Mouse (Mus musculus) cortical plate, adult 2 months (tissue): ENCODE data around the gene Leng8. TPM values are rescaled to one million over a fixed set of nuclear protein-coding genes. Genes with fewer than 3 reads are reported as not detected.

Experiments
- H3K27ac ChIP-seq: fragments of 200-500 bp; 2 replicates; pipeline ENCODE4 v1.5.1; 2012; ENCODE audit warnings: low read length, control low read depth, inconsistent platforms; ENCODE audit not compliant: insufficient read depth
- H3K4me1 ChIP-seq: fragments of 200-500 bp; 2 replicates; pipeline ENCODE4 v1.6.1; 2011; ENCODE audit warnings: low read length; ENCODE audit not compliant: control insufficient read depth, insufficient read depth
- H3K4me3 ChIP-seq: fragments of 200-500 bp; 2 replicates; pipeline ENCODE4 v1.5.1; 2011; ENCODE audit warnings: mild to moderate bottlenecking, low read length, control low read depth; ENCODE audit not compliant: insufficient read depth
- CTCF ChIP-seq: fragments of 200-500 bp; IDR thresholded peaks from 2 replicates; pipeline ENCODE4 v1.5.1; 2011; ENCODE audit warnings: mild to moderate bottlenecking, control low read depth, low read length; ENCODE audit not compliant: insufficient read depth; ENCODE audit errors: extremely low read depth
- POLR2A ChIP-seq: fragments of 200-500 bp; IDR thresholded peaks from 2 replicates; pipeline ENCODE4 v1.6.1; 2011; ENCODE audit warnings: mild to moderate bottlenecking, low read length, control low read depth; ENCODE audit not compliant: insufficient read depth; ENCODE audit errors: extremely low read depth
- polyA plus RNA-seq: library from polyadenylated mRNA; depleted of rRNA; stranded (reverse); fragments of >200 nt; gene quantifications from 2 replicates; pipeline ENCODE4 v1.2.3, GENCODE M21; 2012

The Leng8 gene
- polyA plus RNA-seq, 1 experiment: 481 TPM

- Histone ChIP-seq H3K27ac (no peak overlapping the region), H3K4me3 (no peak overlapping the region), H3K4me1 (peaks cover 4% of the 10 kb centered on the region)
- TF ChIP-seq CTCF (no peak), POLR2A (no peak)
Observed at GRCm38 (mm10) chr7:4117050-4117814, 19.6 kb upstream of the Leng8 start.

GRCm38 (mm10) chr7:4119344-4119902, 17.4 kb upstream of the Leng8 start, which contains the start of gene Ttyh1:
Gene Ttyh1, plus strand, starts transcription at chr7:4119408.
- TF ChIP-seq POLR2A (no peak), CTCF (peak; percentile 60)
- H3K27ac ChIP-seq: peak within 1 kb of the TSS; percentile 100
- peaks cover 8% of the 10 kb centered on the region for H3K4me1 ChIP-seq
- H3K4me3 ChIP-seq: peak within 1 kb of the TSS; percentile 66

- TF ChIP-seq POLR2A (peak; percentile 61; the same call in 1 of the 2 replicates), CTCF (no peak)
- H3K27ac ChIP-seq: peak overlapping the region; percentile 100
- H3K4me3 ChIP-seq: peak overlapping the region; percentile 66
- peaks cover 13% of the 10 kb centered on the region for H3K4me1 ChIP-seq
Observed at GRCm38 (mm10) chr7:4119976-4120921, 16.6 kb upstream of the Leng8 start.

- H3K4me3 ChIP-seq: peak overlapping the region; percentile 66
- no peak for TF ChIP-seq CTCF
- 0 out of 2 replicates have a peak, but pooled peaks have one; percentile 24 for TF ChIP-seq POLR2A
- peak overlapping the region; percentile 92 for H3K27ac ChIP-seq
- peaks cover 16% of the 10 kb centered on the region for H3K4me1 ChIP-seq
Observed at GRCm38 (mm10) chr7:4122076-4122768, 14.6 kb upstream of the Leng8 start.

DNA sequence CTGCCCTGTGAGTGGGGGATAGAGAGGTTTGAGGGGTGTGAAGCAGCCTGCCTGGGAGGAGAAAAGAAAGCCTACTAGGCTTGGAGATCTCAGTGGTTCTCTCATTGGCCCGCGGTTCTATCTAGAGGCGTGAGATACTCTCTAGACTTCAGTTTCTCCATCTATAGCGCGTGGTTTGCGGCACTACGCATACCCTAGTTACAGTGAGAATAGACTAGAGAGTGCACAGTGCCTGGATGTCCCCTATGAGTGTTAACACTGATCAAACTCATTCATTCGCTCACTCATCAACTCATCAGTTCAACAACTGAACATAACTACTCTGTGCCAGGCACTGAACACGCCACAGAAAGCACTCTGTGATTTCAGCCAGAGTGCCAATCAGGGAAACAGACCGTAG, 14.1 kb upstream of the Leng8 start:
- TF ChIP-seq POLR2A (no peak), CTCF (no peak)
- Histone ChIP-seq H3K27ac (peak overlapping the region; percentile 92), H3K4me3 (peak overlapping the region; percentile 66), H3K4me1 (peaks cover 13% of the 10 kb centered on the region; the same call in 1 of the 2 replicates)

- peaks cover 14% of the 10 kb centered on the region; the same call in 1 of the 2 replicates for H3K4me1 ChIP-seq
- H3K27ac ChIP-seq: peak overlapping the region; percentile 92
- no peak overlapping the region for H3K4me3 ChIP-seq
- no peak for TF ChIP-seq POLR2A
- no peak for TF ChIP-seq CTCF
Observed at GRCm38 (mm10) chr7:4123732-4124131, 13.1 kb upstream of the Leng8 start.

GRCm38 (mm10) chr7:4124315-4124759, 12.5 kb upstream of the Leng8 start:
- Histone ChIP-seq H3K4me3 (no peak overlapping the region), H3K4me1 (peaks cover 14% of the 10 kb centered on the region; the same call in 1 of the 2 replicates), H3K27ac (peak overlapping the region; percentile 92)
- TF ChIP-seq POLR2A (peak; percentile 50), CTCF (no peak)

DNA sequence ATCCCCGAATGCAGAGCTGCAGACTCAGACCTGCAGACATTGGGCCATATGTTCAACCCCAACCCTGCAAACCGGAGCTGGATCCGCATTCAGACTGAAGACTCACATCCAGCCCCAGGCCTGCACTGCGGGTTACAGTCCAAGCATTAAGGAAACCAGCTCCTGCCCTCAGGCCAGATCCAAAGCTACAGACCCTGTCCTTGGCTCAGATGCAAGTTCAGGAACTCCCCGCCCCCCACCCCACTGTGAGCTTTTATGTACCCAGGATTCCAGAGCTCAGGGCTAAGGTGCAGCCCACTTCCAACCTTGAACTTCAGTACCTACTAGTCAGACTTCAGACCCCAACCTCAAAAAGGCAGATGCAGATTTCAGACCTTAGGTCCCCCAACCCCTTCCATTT, 12.0 kb upstream of the Leng8 start:
- H3K4me1 ChIP-seq: peaks cover 18% of the 10 kb centered on the region
- no peak overlapping the region for H3K4me3 ChIP-seq
- TF ChIP-seq CTCF (no peak), POLR2A (no peak)
- H3K27ac ChIP-seq: peak overlapping the region; percentile 92
